Mouse (Mus musculus) neural tube, embryonic 13.5 days (tissue): ENCODE measurements around the gene Tcp11l1. TPM values are rescaled to one million over a fixed set of nuclear protein-coding genes. Genes with fewer than 3 reads are reported as not detected.
A peak's percentile ranks its signal among the peaks of the same experiment; 100 is the strongest.

Experiments
- ATAC-seq: fragments of 200-750 bp; cut with Nextera tagmentation; 2 replicates; pipeline ENCODE4 v1.8.0; 2017; ENCODE audit warnings: low read depth, mild to moderate bottlenecking, moderate TSS enrichment, moderate library complexity
- H3K27ac ChIP-seq: fragments of 300-500 bp; sonication (generic); replicated peaks from 2 replicates; pipeline ENCODE4 v1.5.1; 2015; ENCODE audit warnings: moderate library complexity, mild to moderate bottlenecking, inconsistent platforms
- H3K27me3 ChIP-seq: fragments of 300-500 bp; sonication (generic); 2 replicates; pipeline ENCODE4 v1.6.1; 2015; ENCODE audit warnings: mild to moderate bottlenecking, inconsistent platforms
- H3K36me3 ChIP-seq: fragments of 300-500 bp; sonication (generic); 2 replicates; pipeline ENCODE4 v1.6.1; 2015; ENCODE audit warnings: mild to moderate bottlenecking, inconsistent platforms
- H3K4me1 ChIP-seq: fragments of 300-500 bp; sonication (generic); replicated peaks from 2 replicates; pipeline ENCODE4 v1.6.1; 2015; ENCODE audit warnings: inconsistent platforms
- H3K4me2 ChIP-seq: fragments of 300-500 bp; sonication (generic); 2 replicates; pipeline ENCODE4 v1.6.1; 2015; ENCODE audit warnings: inconsistent platforms, mild to moderate bottlenecking, moderate library complexity
- H3K4me3 ChIP-seq: fragments of 300-500 bp; sonication (generic); 2 replicates; pipeline ENCODE4 v1.5.1; 2015; ENCODE audit warnings: mild to moderate bottlenecking, inconsistent platforms
- H3K9ac ChIP-seq: fragments of 300-500 bp; sonication (generic); 2 replicates; pipeline ENCODE4 v1.6.1; 2015; ENCODE audit warnings: moderate library complexity, mild to moderate bottlenecking, inconsistent platforms
- H3K9me3 ChIP-seq: fragments of 300-500 bp; sonication (generic); 2 replicates; pipeline ENCODE4 v1.6.1; 2016; ENCODE audit warnings: inconsistent platforms
- WGBS: fragments of 180-500 bp; shearing (Covaris S2); methylation state at CpG from one replicate; pipeline ENCODE4 v1.1.7; 2015; 5-methylcytosine and 5-hydroxymethylcytosine counted together
- polyA plus RNA-seq: library from polyadenylated mRNA; unstranded; fragments of >200 nt; fragmentation: Nextera tagmentation; extraction: Ambion mirVana; gene quantifications from 2 replicates; pipeline ENCODE4 v1.2.1, GENCODE M21; 2015

Tcp11l1 gene
- polyA plus RNA-seq, 1 experiment from 2014 or later = 68.4 TPM

GRCm38 (mm10) chr2:104704355-104704754 lies 7.6 kb downstream of the Tcp11l1 start:
- 84% methylated on average over 3 of the region's 3 CpGs for WGBS
- H3K4me3 ChIP-seq = no peak overlapping the region

GRCm38 (mm10) chr2:104703158-104703557 lies 8.8 kb downstream of the Tcp11l1 start:
- no peaks in the 10 kb centered on the region for H3K9me3 ChIP-seq
- ATAC-seq = no peak
- H3K27ac ChIP-seq = no peak overlapping the region
- WGBS = 62% methylated on average over 3 of the region's 3 CpGs
- peaks cover 39% of the 10 kb centered on the region for H3K36me3 ChIP-seq
- H3K4me2 ChIP-seq = no peak overlapping the region
- no peaks in the 10 kb centered on the region for H3K27me3 ChIP-seq
- no peaks in the 10 kb centered on the region for H3K4me1 ChIP-seq
- no peak overlapping the region for H3K9ac ChIP-seq
- H3K4me3 ChIP-seq = no peak overlapping the region

More at GRCm38 (mm10) chr2:104704355-104704754, 7.6 kb downstream of the Tcp11l1 start:
- H3K4me1 ChIP-seq = no peaks in the 10 kb centered on the region
- H3K36me3 ChIP-seq = peaks cover 34% of the 10 kb centered on the region
- no peak for ATAC-seq
- no peak overlapping the region for H3K4me2 ChIP-seq
- H3K9ac ChIP-seq = no peak overlapping the region
- H3K27me3 ChIP-seq = no peaks in the 10 kb centered on the region
- H3K9me3 ChIP-seq = no peaks in the 10 kb centered on the region
- no peak overlapping the region for H3K27ac ChIP-seq

- ATAC-seq = no peak
- WGBS = 89% methylated on average over 11 of the region's 11 CpGs
- peaks cover 30% of the 10 kb centered on the region for H3K36me3 ChIP-seq
- H3K27me3 ChIP-seq = no peaks in the 10 kb centered on the region
- H3K4me3 ChIP-seq = no peak overlapping the region
- no peaks in the 10 kb centered on the region for H3K4me1 ChIP-seq
- H3K9ac ChIP-seq = no peak overlapping the region
- H3K9me3 ChIP-seq = no peaks in the 10 kb centered on the region
- H3K27ac ChIP-seq = no peak overlapping the region
- no peak overlapping the region for H3K4me2 ChIP-seq
Observed at GRCm38 (mm10) chr2:104699659-104700058, 12.3 kb downstream of the Tcp11l1 start.

- Histone ChIP-seq H3K9ac (no peak overlapping the region), H3K4me3 (no peak overlapping the region), H3K9me3 (no peaks in the 10 kb centered on the region), H3K36me3 (peaks cover 4% of the 10 kb centered on the region), H3K4me2 (no peak overlapping the region), H3K27ac (no peak overlapping the region), H3K4me1 (no peaks in the 10 kb centered on the region), H3K27me3 (no peaks in the 10 kb centered on the region)
- 79% methylated on average over 2 of the region's 2 CpGs for WGBS
- ATAC-seq = no peak
Observed at GRCm38 (mm10) chr2:104692551-104692950, 19.4 kb downstream of the Tcp11l1 start.

GRCm38 (mm10) chr2:104690720-104691119 lies 21.2 kb downstream of the Tcp11l1 start:
- ATAC-seq = no peak
- H3K27ac ChIP-seq = no peak overlapping the region
- no peaks in the 10 kb centered on the region for H3K4me1 ChIP-seq
- H3K36me3 ChIP-seq = no peaks in the 10 kb centered on the region
- no peak overlapping the region for H3K4me2 ChIP-seq
- no peaks in the 10 kb centered on the region for H3K27me3 ChIP-seq
- WGBS = 85% methylated on average over 4 of the region's 4 CpGs
- no peaks in the 10 kb centered on the region for H3K9me3 ChIP-seq
- no peak overlapping the region for H3K4me3 ChIP-seq
- no peak overlapping the region for H3K9ac ChIP-seq

GRCm38 (mm10) chr2:104688724-104689123 lies 23.2 kb downstream of the Tcp11l1 start:
- Histone ChIP-seq H3K27ac (no peak overlapping the region), H3K36me3 (peaks cover 8% of the 10 kb centered on the region), H3K4me3 (no peak overlapping the region), H3K4me1 (no peaks in the 10 kb centered on the region; the same call in 1 of the 2 replicates), H3K4me2 (no peak overlapping the region), H3K9ac (no peak overlapping the region), H3K9me3 (no peaks in the 10 kb centered on the region), H3K27me3 (no peaks in the 10 kb centered on the region)
- no peak for ATAC-seq
- 75% methylated on average over 8 of the region's 8 CpGs for WGBS

- H3K27me3 ChIP-seq = no peaks in the 10 kb centered on the region
- H3K9me3 ChIP-seq = no peaks in the 10 kb centered on the region
- H3K27ac ChIP-seq = no peak overlapping the region
- no peak overlapping the region for H3K9ac ChIP-seq
- 87% methylated on average over 3 of the region's 3 CpGs for WGBS
- H3K36me3 ChIP-seq = peaks cover 12% of the 10 kb centered on the region
- no peak for ATAC-seq
- no peaks in the 10 kb centered on the region; the same call in 1 of the 2 replicates for H3K4me1 ChIP-seq
- H3K4me3 ChIP-seq = no peak overlapping the region
- H3K4me2 ChIP-seq = no peak overlapping the region
Observed at GRCm38 (mm10) chr2:104688321-104688720, 23.6 kb downstream of the Tcp11l1 start.

GRCm38 (mm10) chr2:104687261-104687660 lies 24.7 kb downstream of the Tcp11l1 start:
- H3K4me1 ChIP-seq = no peaks in the 10 kb centered on the region; the same call in 1 of the 2 replicates
- no peaks in the 10 kb centered on the region for H3K9me3 ChIP-seq
- H3K36me3 ChIP-seq = peaks cover 22% of the 10 kb centered on the region
- no peak overlapping the region for H3K27ac ChIP-seq
- no peak for ATAC-seq
- WGBS = 82% methylated on average over 3 of the region's 3 CpGs
- no peaks in the 10 kb centered on the region for H3K27me3 ChIP-seq
- H3K9ac ChIP-seq = no peak overlapping the region
- no peak overlapping the region for H3K4me3 ChIP-seq
- no peak overlapping the region for H3K4me2 ChIP-seq

- WGBS = 6% methylated on average over 13 of the region's 13 CpGs
- Histone ChIP-seq H3K4me1 (no peaks in the 10 kb centered on the region; the same call in 1 of the 2 replicates), H3K36me3 (peaks cover 41% of the 10 kb centered on the region), H3K27ac (no peak overlapping the region), H3K27me3 (no peaks in the 10 kb centered on the region), H3K9me3 (no peaks in the 10 kb centered on the region), H3K4me3 (no peak overlapping the region), H3K4me2 (no peak overlapping the region), H3K9ac (no peak overlapping the region)
- peak; percentile 81 for ATAC-seq
Observed at GRCm38 (mm10) chr2:104685418-104685817, 26.6 kb downstream of the Tcp11l1 start.

- no peak overlapping the region for H3K4me2 ChIP-seq
- H3K27ac ChIP-seq = no peak overlapping the region
- H3K27me3 ChIP-seq = no peaks in the 10 kb centered on the region
- peaks cover 47% of the 10 kb centered on the region for H3K36me3 ChIP-seq
- H3K9ac ChIP-seq = no peak overlapping the region
- H3K4me3 ChIP-seq = no peak overlapping the region
- no peak for ATAC-seq
- H3K4me1 ChIP-seq = no peaks in the 10 kb centered on the region; the same call in 1 of the 2 replicates
- no peaks in the 10 kb centered on the region for H3K9me3 ChIP-seq
- WGBS = 89% methylated on average over 4 of the region's 4 CpGs
Observed at GRCm38 (mm10) chr2:104684771-104685170, 27.2 kb downstream of the Tcp11l1 start.

- no peak overlapping the region for H3K9ac ChIP-seq
- peaks cover 51% of the 10 kb centered on the region for H3K36me3 ChIP-seq
- no peak overlapping the region for H3K27ac ChIP-seq
- no peaks in the 10 kb centered on the region for H3K4me1 ChIP-seq
- H3K4me2 ChIP-seq = no peak overlapping the region
- H3K27me3 ChIP-seq = no peaks in the 10 kb centered on the region
- no peak overlapping the region for H3K4me3 ChIP-seq
- no peak for ATAC-seq
- 83% methylated on average over 3 of the region's 3 CpGs for WGBS
- H3K9me3 ChIP-seq = no peaks in the 10 kb centered on the region
Observed at GRCm38 (mm10) chr2:104677326-104677725, 34.6 kb downstream of the Tcp11l1 start.

GRCm38 (mm10) chr2:104671724-104672123 lies 40.2 kb downstream of the Tcp11l1 start:
- Histone ChIP-seq H3K9me3 (no peaks in the 10 kb centered on the region), H3K36me3 (peaks cover 32% of the 10 kb centered on the region), H3K27me3 (no peaks in the 10 kb centered on the region), H3K9ac (no peak overlapping the region), H3K27ac (no peak overlapping the region), H3K4me2 (no peak overlapping the region), H3K4me1 (no peaks in the 10 kb centered on the region), H3K4me3 (no peak overlapping the region)
- no peak for ATAC-seq

- Histone ChIP-seq H3K36me3 (peaks cover 50% of the 10 kb centered on the region), H3K4me2 (no peak overlapping the region), H3K9ac (no peak overlapping the region), H3K27me3 (no peaks in the 10 kb centered on the region), H3K9me3 (no peaks in the 10 kb centered on the region), H3K4me3 (no peak overlapping the region), H3K4me1 (no peaks in the 10 kb centered on the region), H3K27ac (no peak overlapping the region)
- WGBS = 91% methylated on average over 6 of the region's 6 CpGs
- no peak for ATAC-seq
Observed at GRCm38 (mm10) chr2:104669122-104669804, 42.7 kb downstream of the Tcp11l1 start.
